Mouse (Mus musculus) midbrain, embryonic 11.5 days (tissue): Measurements from ENCODE around the gene Fam71f1. TPM values are rescaled to one million over a fixed set of nuclear protein-coding genes. Genes with fewer than 3 reads are reported as not detected.

Experiments used
- ATAC-seq: fragments of 200-750 bp; cut with Nextera tagmentation; 2 replicates; pipeline ENCODE4 v1.8.0; 2017; ENCODE audit warnings: moderate TSS enrichment, moderate library complexity; ENCODE audit not compliant: low FRiP score
- DNase-seq: peaks from one replicate; pipeline ENCODE4 v3.0.0; 2015; ENCODE audit warnings: low spot score; ENCODE audit errors: missing footprints
- H3K27ac ChIP-seq: fragments of 300-500 bp; sonication (generic); 2 replicates; pipeline ENCODE4 v1.5.1; 2014; ENCODE audit warnings: low read depth, low read length
- H3K27me3 ChIP-seq: fragments of 300-500 bp; sonication (generic); 2 replicates; pipeline ENCODE4 v1.6.1; 2014; ENCODE audit warnings: mild to moderate bottlenecking, low read length, moderate library complexity, mixed read lengths; ENCODE audit not compliant: control insufficient read depth, insufficient read depth
- H3K36me3 ChIP-seq: fragments of 300-500 bp; sonication (generic); 2 replicates; pipeline ENCODE4 v1.6.1; 2014; ENCODE audit warnings: mild to moderate bottlenecking, low read length, moderate library complexity, mixed read lengths; ENCODE audit not compliant: control insufficient read depth, insufficient read depth
- H3K4me1 ChIP-seq: fragments of 300-500 bp; sonication (generic); 2 replicates; pipeline ENCODE4 v1.6.1; 2014; ENCODE audit warnings: low read length; ENCODE audit not compliant: control insufficient read depth, insufficient read depth
- H3K4me2 ChIP-seq: fragments of 300-500 bp; sonication (generic); 2 replicates; pipeline ENCODE4 v1.6.1; 2014; ENCODE audit warnings: mild to moderate bottlenecking, moderate library complexity
- H3K4me3 ChIP-seq: fragments of 300-500 bp; sonication (generic); 2 replicates; pipeline ENCODE4 v1.5.1; 2014; ENCODE audit warnings: low read depth, low read length
- H3K9ac ChIP-seq: fragments of 300-500 bp; sonication (generic); 2 replicates; pipeline ENCODE4 v1.6.1; 2014; ENCODE audit warnings: low read length
- H3K9me3 ChIP-seq: fragments of 300-500 bp; sonication (generic); 2 replicates; pipeline ENCODE4 v1.6.1; 2016; ENCODE audit warnings: low read length; ENCODE audit not compliant: control insufficient read depth
- WGBS: fragments of 180-500 bp; shearing (Covaris S2); extraction: QIAGEN DNeasy Blood & Tissue Kit; methylation state at CpG from one replicate; pipeline ENCODE4 v1.1.7; 2014; 5-methylcytosine and 5-hydroxymethylcytosine counted together
- polyA plus RNA-seq: library from polyadenylated mRNA; unstranded; fragments of >200 nt; fragmentation: Nextera tagmentation; extraction: Ambion mirVana; gene quantifications from 2 replicates; pipeline ENCODE4 v1.2.1, GENCODE M21; 2014

Gene Fam71f1
- polyA plus RNA-seq, 1 experiment from 2014 or later = not detected

DNA sequence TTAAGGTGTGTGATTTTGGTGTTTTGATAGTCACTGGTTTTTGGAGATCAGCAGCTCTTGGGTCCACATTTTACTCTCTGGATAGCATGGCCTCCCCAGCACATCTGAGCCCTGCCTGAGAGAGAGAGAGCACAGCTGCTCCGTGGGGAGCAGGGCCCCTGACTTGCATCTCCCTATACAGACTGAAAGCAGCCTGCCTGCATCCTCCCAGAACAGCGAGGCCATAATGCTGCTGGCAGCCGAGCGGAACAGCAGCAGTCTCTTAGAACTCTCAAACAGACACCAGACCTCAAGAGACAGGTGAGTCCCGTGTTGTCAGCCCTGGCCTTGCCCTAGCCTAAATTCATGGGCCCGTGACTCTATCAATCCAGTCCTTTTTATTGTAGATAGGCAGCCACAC lies 31.5 kb upstream of the Fam71f1 start:
- no peak overlapping the region for H3K4me2 ChIP-seq
- no peak overlapping the region for H3K4me3 ChIP-seq
- H3K36me3 ChIP-seq = no peaks in the 10 kb centered on the region
- H3K9me3 ChIP-seq = no peaks in the 10 kb centered on the region
- no peak for DNase-seq
- 29% methylated on average over 6 of the region's 6 CpGs for WGBS
- H3K9ac ChIP-seq = no peak overlapping the region
- H3K27me3 ChIP-seq = no peaks in the 10 kb centered on the region
- peaks cover 3% of the 10 kb centered on the region; the same call in 1 of the 2 replicates for H3K4me1 ChIP-seq
- H3K27ac ChIP-seq = no peak overlapping the region
- ATAC-seq = no peak

GRCm38 (mm10) chr6:29287944-29288343 lies 31.0 kb upstream of the Fam71f1 start:
- peaks cover 3% of the 10 kb centered on the region; the same call in 1 of the 2 replicates for H3K4me1 ChIP-seq
- no peak overlapping the region for H3K9ac ChIP-seq
- no peaks in the 10 kb centered on the region for H3K36me3 ChIP-seq
- no peak overlapping the region for H3K4me2 ChIP-seq
- no peak overlapping the region for H3K27ac ChIP-seq
- DNase-seq = no peak
- no peaks in the 10 kb centered on the region for H3K9me3 ChIP-seq
- H3K4me3 ChIP-seq = no peak overlapping the region
- WGBS = 51% methylated on average over 5 of the region's 5 CpGs
- no peaks in the 10 kb centered on the region for H3K27me3 ChIP-seq
- ATAC-seq = no peak

DNA sequence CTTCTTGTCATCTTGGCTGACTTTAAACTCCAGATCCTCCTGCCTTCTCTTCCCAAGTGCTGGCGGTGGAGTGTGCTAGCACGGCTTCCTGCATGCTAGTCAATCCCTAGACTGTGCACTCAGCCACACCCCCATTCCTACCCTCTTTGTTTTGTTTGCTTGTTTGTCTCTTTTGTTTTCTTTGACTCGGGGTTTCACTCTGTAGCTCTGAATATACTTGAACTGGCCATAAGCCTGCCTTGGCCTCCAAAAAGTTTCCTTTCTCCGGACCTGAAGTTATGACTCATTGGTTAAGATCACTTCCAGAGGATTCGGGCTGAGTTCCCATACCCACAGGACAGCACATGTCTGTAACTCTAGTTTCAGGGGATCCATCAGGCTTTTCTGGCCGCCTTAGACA lies 30.3 kb upstream of the Fam71f1 start:
- no peak overlapping the region for H3K27ac ChIP-seq
- no peak overlapping the region for H3K4me2 ChIP-seq
- 68% methylated on average over 6 of the region's 6 CpGs for WGBS
- no peaks in the 10 kb centered on the region for H3K9me3 ChIP-seq
- no peaks in the 10 kb centered on the region for H3K36me3 ChIP-seq
- no peak overlapping the region for H3K4me3 ChIP-seq
- no peak overlapping the region for H3K9ac ChIP-seq
- ATAC-seq (no peak), DNase-seq (no peak)
- H3K4me1 ChIP-seq = peaks cover 3% of the 10 kb centered on the region; the same call in 1 of the 2 replicates
- no peaks in the 10 kb centered on the region for H3K27me3 ChIP-seq

- no peak overlapping the region for H3K4me3 ChIP-seq
- ATAC-seq = no peak
- no peak for DNase-seq
- H3K9ac ChIP-seq = no peak overlapping the region
- no peaks in the 10 kb centered on the region for H3K9me3 ChIP-seq
- WGBS = 71% methylated on average over 2 of the region's 2 CpGs
- no peaks in the 10 kb centered on the region for H3K36me3 ChIP-seq
- no peak overlapping the region for H3K27ac ChIP-seq
- H3K27me3 ChIP-seq = no peaks in the 10 kb centered on the region
- no peaks in the 10 kb centered on the region for H3K4me1 ChIP-seq
- H3K4me2 ChIP-seq = no peak overlapping the region
These were observed 19.8 kb upstream of the Fam71f1 start for GRCm38 (mm10) chr6:29299112-29299511.

DNA sequence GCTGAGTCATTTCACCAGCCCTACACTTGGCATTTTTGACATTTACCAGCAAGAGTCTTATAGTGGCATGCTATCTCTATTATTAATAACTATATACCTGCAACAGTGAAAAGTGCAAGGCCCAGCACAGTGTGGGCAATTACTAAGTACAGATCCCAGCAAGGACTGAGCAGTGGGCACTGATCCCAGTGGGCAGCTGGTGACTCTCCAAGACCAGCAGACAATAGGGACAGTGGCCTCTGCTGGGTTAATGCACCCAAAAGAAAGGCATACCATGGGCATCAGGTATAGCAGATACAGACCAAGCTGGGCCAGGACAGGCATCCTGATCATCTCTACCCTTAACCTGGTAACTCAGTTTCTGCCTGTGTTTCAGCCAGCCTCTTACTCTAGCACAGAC lies 15.7 kb upstream of the Fam71f1 start:
- no peak overlapping the region for H3K27ac ChIP-seq
- no peaks in the 10 kb centered on the region for H3K36me3 ChIP-seq
- H3K27me3 ChIP-seq = no peaks in the 10 kb centered on the region
- ATAC-seq (no peak), DNase-seq (no peak)
- no peaks in the 10 kb centered on the region for H3K4me1 ChIP-seq
- H3K9ac ChIP-seq = no peak overlapping the region
- H3K4me3 ChIP-seq = no peak overlapping the region
- no peaks in the 10 kb centered on the region for H3K9me3 ChIP-seq
- H3K4me2 ChIP-seq = no peak overlapping the region

DNA sequence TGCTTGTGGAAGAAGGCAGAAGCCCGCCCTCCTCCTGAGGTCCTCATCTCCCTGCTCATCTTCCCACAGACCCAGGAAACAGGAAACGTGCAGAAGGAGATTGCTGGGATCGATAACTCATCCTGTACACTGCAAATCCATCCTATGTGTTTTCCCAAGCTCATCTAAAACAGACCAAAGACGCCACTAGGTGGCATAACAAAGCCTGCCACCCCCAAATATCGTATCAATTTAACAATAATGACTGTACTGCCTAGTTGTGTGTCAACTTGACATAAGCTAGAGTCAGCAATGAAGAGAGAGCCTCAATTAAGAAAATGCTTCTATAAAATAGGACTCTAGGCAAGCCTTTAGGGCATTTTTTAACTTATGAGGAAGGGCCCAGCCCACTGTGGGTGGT lies 15.2 kb upstream of the Fam71f1 start:
- Histone ChIP-seq H3K9ac (no peak overlapping the region), H3K27me3 (no peaks in the 10 kb centered on the region), H3K4me3 (no peak overlapping the region), H3K36me3 (no peaks in the 10 kb centered on the region), H3K9me3 (no peaks in the 10 kb centered on the region), H3K4me2 (no peak overlapping the region), H3K27ac (no peak overlapping the region), H3K4me1 (no peaks in the 10 kb centered on the region)
- DNase-seq (no peak), ATAC-seq (no peak)
- WGBS = 49% methylated on average over 5 of the region's 5 CpGs

GRCm38 (mm10) chr6:29305462-29305861 lies 13.5 kb upstream of the Fam71f1 start:
- DNase-seq = no peak
- H3K4me3 ChIP-seq = no peak overlapping the region
- H3K9ac ChIP-seq = no peak overlapping the region
- H3K4me2 ChIP-seq = no peak overlapping the region
- ATAC-seq = no peak
- H3K27ac ChIP-seq = no peak overlapping the region
- no peaks in the 10 kb centered on the region for H3K9me3 ChIP-seq
- H3K27me3 ChIP-seq = no peaks in the 10 kb centered on the region
- H3K36me3 ChIP-seq = no peaks in the 10 kb centered on the region
- H3K4me1 ChIP-seq = no peaks in the 10 kb centered on the region
- 92% methylated on average over 4 of the region's 4 CpGs for WGBS

DNA sequence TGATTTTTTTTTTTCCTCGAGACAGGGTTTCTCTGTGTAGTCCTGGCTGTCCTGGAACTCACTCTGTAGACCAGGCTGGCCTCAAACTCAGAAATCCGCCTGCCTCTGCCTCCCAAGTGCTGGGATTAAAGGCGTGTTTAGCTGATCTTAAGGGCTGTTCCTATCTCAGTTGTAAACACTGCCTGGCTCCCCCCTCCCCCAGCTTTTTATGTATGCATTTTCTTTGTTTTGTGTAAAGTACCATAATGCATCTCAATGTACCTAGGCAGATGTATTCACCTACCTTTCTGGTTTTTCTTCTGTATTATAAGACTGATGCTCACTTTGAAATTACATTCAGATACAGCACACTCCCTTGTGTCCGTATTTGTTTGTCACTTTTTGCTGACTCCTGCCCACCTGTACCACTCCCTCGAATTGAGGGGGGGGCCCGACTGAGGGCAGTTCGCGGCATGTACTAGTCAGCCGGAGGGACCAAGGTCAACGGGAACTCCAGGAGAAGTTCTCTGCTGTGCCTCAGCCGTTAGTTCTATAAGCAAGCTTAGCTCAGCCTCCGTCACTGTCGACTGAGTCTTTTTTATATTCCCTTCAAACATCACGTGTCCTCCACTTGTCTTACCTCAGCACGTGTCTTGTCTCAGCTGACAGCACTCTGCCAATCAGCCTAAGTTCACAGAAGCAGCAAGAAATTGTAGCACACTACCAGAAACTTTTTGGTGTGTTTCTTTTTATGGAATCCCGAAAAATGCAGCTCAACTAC lies 9.9 kb upstream of the Fam71f1 start:
- no peak overlapping the region for H3K4me2 ChIP-seq
- no peak overlapping the region for H3K9ac ChIP-seq
- no peaks in the 10 kb centered on the region for H3K27me3 ChIP-seq
- H3K27ac ChIP-seq = no peak overlapping the region
- WGBS = 90% methylated on average over 16 of the region's 16 CpGs
- no peaks in the 10 kb centered on the region for H3K9me3 ChIP-seq
- DNase-seq (no peak), ATAC-seq (no peak)
- H3K4me1 ChIP-seq = no peaks in the 10 kb centered on the region
- no peaks in the 10 kb centered on the region for H3K36me3 ChIP-seq
- H3K4me3 ChIP-seq = no peak overlapping the region

DNA sequence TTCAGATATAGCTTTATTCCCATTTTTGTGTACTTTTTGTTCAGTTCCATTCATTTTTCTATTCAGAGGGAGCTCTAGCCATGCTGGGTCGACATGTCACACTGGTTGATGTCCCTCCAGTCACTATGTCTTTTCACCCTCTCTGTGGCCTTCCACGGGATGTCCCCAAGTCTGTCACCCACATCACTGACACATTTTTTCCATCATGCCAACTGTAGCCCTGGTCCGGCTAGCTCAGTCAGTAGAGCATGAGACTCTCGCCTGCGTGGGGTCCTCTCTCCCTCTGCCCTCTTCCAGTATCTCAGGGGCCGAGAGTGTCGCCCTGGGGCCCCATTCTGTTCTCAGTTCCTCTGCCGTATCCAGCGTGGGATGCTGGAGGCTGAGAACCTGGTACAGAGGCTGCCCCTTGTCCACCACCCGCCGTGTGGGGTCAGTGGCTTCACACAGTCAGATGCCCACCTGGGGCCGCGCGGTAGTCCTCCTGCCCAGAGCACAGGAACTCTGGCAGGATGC lies 5.2 kb upstream of the Fam71f1 start:
- no peaks in the 10 kb centered on the region for H3K9me3 ChIP-seq
- no peaks in the 10 kb centered on the region for H3K27me3 ChIP-seq
- no peaks in the 10 kb centered on the region for H3K36me3 ChIP-seq
- no peak for DNase-seq
- no peak overlapping the region for H3K9ac ChIP-seq
- 76% methylated on average over 14 of the region's 14 CpGs for WGBS
- no peak overlapping the region for H3K4me3 ChIP-seq
- no peak overlapping the region for H3K4me2 ChIP-seq
- no peak overlapping the region for H3K27ac ChIP-seq
- H3K4me1 ChIP-seq = no peaks in the 10 kb centered on the region
- ATAC-seq = no peak
